Mouse (Mus musculus): ENCODE measurements at regions not wholly inside any gene's neighbourhood (a gene's known extent, or its start where the extent isn't known, plus 50 kb on each side); places are given as distances from the start of the nearest gene placed in this dataset.

GRCm38 (mm10) chr9:34427711-34428110 is 58.0 kb upstream of the Kirrel3 start:
- DNase-seq: peak in 1 of 2 experiments; percentile 5

All from kidney, postnatal 25 days (tissue).